Mouse (Mus musculus) R1 (cell line): ENCODE results near the gene Eif3j1.
A peak's percentile ranks its signal among the peaks of the same experiment; 100 is the strongest.

Experiments used
- DNase-seq: peaks from one replicate; pipeline ENCODE4 v3.0.0-alpha.2; 2018; ENCODE audit warnings: low read depth, low spot score

The Eif3j1 gene

GRCm38 (mm10) chr2:122097686-122098085 is 69.3 kb downstream of the Eif3j1 start:
- peak; percentile 39 for DNase-seq

- peak; percentile 31 for DNase-seq
These were observed 73.7 kb downstream of the Eif3j1 start for GRCm38 (mm10) chr2:122102070-122102469.
